Mouse (Mus musculus) granulocyte monocyte progenitor cell, adult 5-6 weeks (primary cell): Measurements from ENCODE around the gene Vmn1r237. TPM values are rescaled to one million over a fixed set of nuclear protein-coding genes. Genes with fewer than 3 reads are reported as not detected.
A peak's percentile ranks its signal among the peaks of the same experiment; 100 is the strongest.

Experiments
- ATAC-seq: replicated peaks from 2 replicates; pipeline ENCODE4 v1.8.0; 2016; ENCODE audit warnings: mild to moderate bottlenecking, moderate TSS enrichment, inconsistent platforms; ENCODE audit not compliant: poor library complexity, severe bottlenecking
- total RNA-seq, 2 experiments: library from RNA; stranded (forward) in 1 of 2; stranded (reverse) in 1 of 2; fragments of 200-712, 200-1000 nt in 1 of 2; fragments of >200 nt in 1 of 2; fragmentation: Nextera tagmentation in 1 of 2; gene quantifications; 2 replicates each; pipeline ENCODE4 v1.2.3; 2014 to 2017

The Vmn1r237 gene
- total RNA-seq (2014; fragmentation: Nextera tagmentation) (not detected in 2 replicates), total RNA-seq (2017) (not detected in 2 replicates)

DNA sequence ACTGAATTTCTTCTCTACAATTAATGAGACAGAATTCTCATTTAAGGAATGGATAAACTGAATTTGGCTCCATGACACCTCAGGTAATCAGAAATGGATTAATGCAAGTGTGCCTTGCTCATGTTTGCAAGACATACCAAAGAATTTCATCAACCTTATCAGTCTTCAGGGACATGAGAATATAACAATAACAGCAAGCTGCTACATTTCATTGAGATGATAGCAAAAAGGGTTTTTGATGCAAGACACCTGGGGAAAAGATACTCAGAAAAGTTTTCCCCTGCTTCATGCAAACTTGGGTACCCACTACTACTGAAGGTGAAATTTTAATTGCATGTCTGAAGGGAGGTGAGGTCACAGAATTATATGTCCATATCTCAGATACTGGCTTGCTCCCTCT is at the start of gene Vmn1r237:
Vmn1r237 (plus strand) TSS at position 301 of the 400 bp plus-strand sequence.
- no peak for ATAC-seq

DNA sequence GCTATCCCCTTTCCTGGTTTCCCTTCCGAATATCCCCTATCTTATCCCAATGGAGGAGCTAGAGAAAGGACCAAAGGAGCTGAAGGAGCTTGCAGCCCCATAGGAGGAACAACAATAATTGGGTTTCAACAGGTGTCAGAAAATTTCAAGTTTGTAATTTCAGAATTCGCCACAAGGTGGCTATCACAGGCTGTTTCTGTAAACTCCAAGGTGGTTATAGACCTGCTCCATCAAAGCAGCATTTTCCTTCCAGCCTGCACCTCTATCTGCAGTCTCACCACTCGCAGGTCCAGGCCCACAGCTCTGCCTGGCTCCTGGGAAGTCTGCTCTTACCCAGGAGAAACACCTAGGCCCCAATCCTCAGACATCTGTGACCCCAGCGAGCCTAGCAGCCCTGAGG is 39.6 kb upstream of the Vmn1r237 start:
- ATAC-seq = peak; percentile 83

DNA sequence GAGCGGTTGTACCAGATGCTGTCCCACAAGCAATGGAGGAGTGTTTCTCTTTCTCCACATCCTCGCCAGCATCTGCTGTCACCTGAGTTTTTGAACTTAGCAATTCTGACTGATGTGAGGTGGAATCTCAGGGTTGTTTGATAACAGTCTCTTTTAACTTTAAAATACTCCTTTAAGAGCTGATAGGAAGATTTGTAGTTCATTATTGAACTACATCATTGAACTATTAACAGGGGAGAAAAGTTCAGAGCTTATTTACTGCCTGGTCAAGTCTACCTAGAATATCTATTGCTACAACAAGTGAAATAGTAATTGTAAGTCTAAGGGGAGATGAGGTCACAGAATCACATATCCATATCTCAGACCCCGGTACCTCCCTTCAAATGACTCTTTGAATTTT is 29.0 kb upstream of the Vmn1r237 start, which contains the start of gene Vmn1r236:
Vmn1r236 (plus strand) TSS at position 301 of the 400 bp plus-strand sequence.
- no peak for ATAC-seq

DNA sequence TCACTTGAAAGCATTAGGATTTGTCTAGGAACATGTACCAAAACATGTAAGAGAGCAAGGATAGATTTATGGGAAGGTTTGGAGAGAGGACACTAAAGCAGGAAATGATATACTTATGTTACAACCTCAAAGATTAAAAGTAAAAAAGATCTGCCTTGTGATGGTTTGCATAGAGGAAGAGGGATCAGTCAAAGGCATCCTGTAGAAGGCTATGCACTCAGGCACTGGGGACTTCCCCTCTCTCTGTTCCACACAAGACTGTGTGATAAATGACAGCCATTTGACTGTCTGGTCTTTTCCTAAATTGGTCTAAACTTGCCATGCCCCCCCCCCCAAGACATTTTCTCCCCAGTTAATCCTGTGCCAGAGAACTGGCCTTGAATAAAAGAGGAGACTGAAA is 27.3 kb upstream of the Vmn1r237 start:
- no peak for ATAC-seq

DNA sequence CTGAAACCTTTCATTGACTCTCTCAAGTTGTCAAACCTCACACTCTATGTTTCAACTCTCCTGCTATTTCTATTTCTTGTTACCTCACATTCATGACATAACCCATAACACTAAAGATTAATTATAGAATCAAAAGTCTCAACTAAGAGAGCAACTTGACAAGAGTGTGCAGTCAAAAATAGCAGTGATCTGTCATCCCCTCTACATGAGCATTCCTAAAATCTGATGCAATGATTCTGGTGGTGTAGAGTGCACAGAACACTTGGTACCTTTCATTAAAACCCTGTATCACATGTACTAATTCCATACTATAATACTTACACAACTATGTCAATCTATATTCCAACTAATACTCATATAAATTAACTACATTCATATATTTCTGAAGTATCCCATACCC is 22.0 kb upstream of the Vmn1r237 start:
- ATAC-seq = no peak

Other genes starting within 250 kb of the Vmn1r237 start
- not detected in 2 replicates for gene Vmn1r234, start 85.8 kb upstream of the Vmn1r237 start, total RNA-seq (2014; fragmentation: Nextera tagmentation)
- gene Vmn1r234, start 85.8 kb upstream of the Vmn1r237 start, total RNA-seq (2017) = not detected in 2 replicates
- gene Vmn1r235, start 55.5 kb upstream of the Vmn1r237 start, total RNA-seq (2014; fragmentation: Nextera tagmentation) = not detected in 2 replicates
- not detected in 2 replicates for gene Vmn1r235, start 55.5 kb upstream of the Vmn1r237 start, total RNA-seq (2017)
- not detected in 2 replicates for gene Vmn1r236, start 28.9 kb upstream of the Vmn1r237 start, total RNA-seq (2014; fragmentation: Nextera tagmentation)
- gene Vmn1r236, start 28.9 kb upstream of the Vmn1r237 start, total RNA-seq (2017) = not detected in 2 replicates
- gene Zfp677, start 71.9 kb downstream of the Vmn1r237 start, total RNA-seq (2014; fragmentation: Nextera tagmentation) = 5.5 and 12.5 TPM in 2 replicates
- gene Zfp677, start 71.9 kb downstream of the Vmn1r237 start, total RNA-seq (2017) = 11.4 and 17.5 TPM in 2 replicates
- gene Zfp54, start 111.4 kb downstream of the Vmn1r237 start, total RNA-seq (2014; fragmentation: Nextera tagmentation) = 4.7 and 7.8 TPM in 2 replicates
- 7.5 and 10.7 TPM in 2 replicates for gene Zfp54, start 111.4 kb downstream of the Vmn1r237 start, total RNA-seq (2017)
- 5.7 and 14.4 TPM in 2 replicates for gene Zfp51, start 138.5 kb downstream of the Vmn1r237 start, total RNA-seq (2014; fragmentation: Nextera tagmentation)
- gene Zfp51, start 138.5 kb downstream of the Vmn1r237 start, total RNA-seq (2017) = 10.9 and 12.5 TPM in 2 replicates
- gene Zfp53, start 177.1 kb downstream of the Vmn1r237 start, total RNA-seq (2014; fragmentation: Nextera tagmentation) = 10.9 and 14.4 TPM in 2 replicates
- gene Zfp53, start 177.1 kb downstream of the Vmn1r237 start, total RNA-seq (2017) = 10.4 and 15.8 TPM in 2 replicates
- gene Zfp52, start 223.7 kb downstream of the Vmn1r237 start, total RNA-seq (2014; fragmentation: Nextera tagmentation) = 24.9 and 25.0 TPM in 2 replicates
- 33.6 and 46.7 TPM in 2 replicates for gene Zfp52, start 223.7 kb downstream of the Vmn1r237 start, total RNA-seq (2017)